Mouse (Mus musculus) E14TG2a.4 (cell line): ENCODE data around the gene Syne1.

Experiments
- CTCF ChIP-seq: conservative IDR thresholded peaks from 2 replicates; pipeline ENCODE4 v1.5.1; 2014; ENCODE audit warnings: low read length
- NANOG ChIP-seq: IDR thresholded peaks from 2 replicates; pipeline ENCODE4 v1.6.1; 2014; ENCODE audit warnings: borderline replicate concordance, low read length, mixed read lengths
- POU5F1 ChIP-seq: IDR thresholded peaks from 2 replicates; pipeline ENCODE4 v1.6.1; 2014; ENCODE audit warnings: low read length, borderline replicate concordance

GRCm38 (mm10) chr10:5159679-5160078 lies 391.6 kb downstream of the Syne1 start:
- TF ChIP-seq CTCF (no peak), POU5F1 (no peak), NANOG (no peak)
